ENCODE assay signal across 17 mouse cellular contexts in the genomic region with DNA sequence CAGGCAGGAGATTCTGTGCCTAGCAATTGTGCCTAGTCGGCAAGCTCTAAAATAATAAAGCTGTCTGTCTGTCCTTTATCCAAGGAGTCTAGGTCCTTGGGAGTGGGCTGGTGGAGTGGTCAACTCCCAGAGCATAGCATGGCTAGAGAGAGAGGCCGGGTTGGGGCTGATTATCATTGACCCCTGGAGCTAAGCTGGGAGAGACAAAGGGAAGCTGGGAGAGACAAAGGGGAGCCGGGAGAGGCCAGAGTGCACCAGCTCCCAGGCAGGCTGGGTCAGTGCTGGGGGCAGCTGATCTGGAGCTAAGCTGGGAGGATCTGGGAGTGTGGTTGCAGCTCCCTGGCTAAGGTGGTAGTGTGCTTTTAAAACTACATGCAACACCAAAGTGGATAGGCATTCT. TPM values are rescaled to one million over a fixed set of nuclear protein-coding genes. Genes with fewer than 3 reads are reported as not detected.
"Had no signal": no experiment of that assay in that cellular context is flagged by ENCODE, and none has a peak within 500 bp of the region (broad histone marks: within the 10 kb centered on the region; RNA-seq: fewer than 3 reads in every experiment).

No protein-coding gene starts in this region.

- H3K27me3 ChIP-seq: intestine, embryonic 15.5 days had no signal

- H3K9me3 ChIP-seq: intestine, embryonic 15.5 days; limb, embryonic 13.5 days; neural tube, embryonic 13.5 days had no signal

- DNase-seq: kidney, adult 18-20 months; kidney, postnatal 10 days; left cerebral cortex, postnatal 4 days; lung, adult 18-20 months; right cerebral cortex, adult 18-20 months; right cerebral cortex, postnatal 25 days; thymus, postnatal 4 days had no signal

- ATAC-seq: intestine, embryonic 15.5 days; midbrain, embryonic 16.5 days had no signal

- H3K4me2 ChIP-seq: intestine, embryonic 15.5 days; limb, embryonic 13.5 days; neural tube, embryonic 13.5 days had no signal

- H3K4me3 ChIP-seq: intestine, embryonic 15.5 days; limb, embryonic 13.5 days; neural tube, embryonic 13.5 days had no signal

- H3K4me1 ChIP-seq: neural tube, embryonic 13.5 days had no signal

- H3K27ac ChIP-seq: intestine, embryonic 15.5 days; limb, embryonic 13.5 days; liver, embryonic 14.5 days; neural tube, embryonic 13.5 days had no signal

- H3K9ac ChIP-seq: intestine, embryonic 15.5 days; limb, embryonic 13.5 days; liver, embryonic 14.5 days; neural tube, embryonic 13.5 days had no signal

- H3K36me3 ChIP-seq: intestine, embryonic 15.5 days; limb, embryonic 13.5 days; neural tube, embryonic 13.5 days had no signal

RNA-seq across cellular contexts. Expression of a gene that starts 9.2 kb away (rescaled TPM):
- polyA plus RNA-seq: limb, embryonic 13.5 days; liver, adult 2 months; liver, embryonic 14.5 days; lung, embryonic 16.5 days; midbrain, embryonic 16.5 days; neural tube, embryonic 13.5 days; stomach, embryonic 16.5 days had no signal

RNA-seq across cellular contexts. Expression of a gene that starts 22.7 kb away (rescaled TPM):
- polyA plus RNA-seq: intestine, embryonic 15.5 days; limb, embryonic 13.5 days; liver, adult 2 months; liver, embryonic 14.5 days; lung, embryonic 16.5 days; midbrain, embryonic 16.5 days; neural tube, embryonic 13.5 days; small intestine, adult 2 months; stomach, embryonic 16.5 days; thymus, postnatal 0 days had no signal
